Mouse (Mus musculus) c-Kit-negative CD71-positive TER-119-positive erythroid progenitor cells, embryonic 14.5 days (primary cell): ENCODE results near the gene Rpl18a.

Experiments
- DNase-seq: peaks from one replicate; pipeline ENCODE4 v3.0.0-alpha.2; 2013; ENCODE audit warnings: low read depth, low spot score

Gene Rpl18a

DNA sequence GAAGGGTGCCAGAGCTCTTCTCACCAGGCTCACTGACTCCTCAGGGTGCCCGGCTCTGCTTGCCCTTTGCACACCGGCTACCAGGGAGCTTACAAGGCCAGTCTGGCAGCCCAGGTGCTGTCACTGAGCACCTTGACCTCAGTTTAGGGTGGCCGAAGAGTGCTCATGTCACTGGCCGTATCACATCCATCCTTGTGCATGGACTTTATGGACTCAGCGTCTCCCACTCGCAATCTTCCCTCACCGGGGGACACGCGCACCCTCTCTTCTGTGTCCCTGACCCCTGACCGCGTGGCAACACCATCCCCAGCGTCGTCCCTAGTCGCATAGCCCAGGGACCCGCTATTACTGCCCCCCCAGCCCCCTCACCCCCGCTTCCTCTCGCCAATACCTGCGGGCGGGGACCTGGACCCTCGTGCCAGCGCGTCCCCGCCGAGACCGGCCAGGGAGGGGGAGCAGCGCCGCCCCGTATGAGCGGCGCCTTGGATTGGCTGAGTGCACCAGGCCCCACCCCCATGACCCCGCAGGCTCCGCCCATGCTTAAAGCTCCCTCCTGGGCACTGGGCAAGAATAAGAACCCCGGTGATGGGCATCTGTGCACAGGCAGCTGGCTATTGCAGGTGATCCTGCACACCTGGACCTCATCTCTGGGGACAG is 40.5 kb downstream of the Rpl18a start:
- DNase-seq: no peak

- DNase-seq: no peak
Measured at GRCm38 (mm10) chr8:70856028-70856427, 41.2 kb downstream of the Rpl18a start.

DNA sequence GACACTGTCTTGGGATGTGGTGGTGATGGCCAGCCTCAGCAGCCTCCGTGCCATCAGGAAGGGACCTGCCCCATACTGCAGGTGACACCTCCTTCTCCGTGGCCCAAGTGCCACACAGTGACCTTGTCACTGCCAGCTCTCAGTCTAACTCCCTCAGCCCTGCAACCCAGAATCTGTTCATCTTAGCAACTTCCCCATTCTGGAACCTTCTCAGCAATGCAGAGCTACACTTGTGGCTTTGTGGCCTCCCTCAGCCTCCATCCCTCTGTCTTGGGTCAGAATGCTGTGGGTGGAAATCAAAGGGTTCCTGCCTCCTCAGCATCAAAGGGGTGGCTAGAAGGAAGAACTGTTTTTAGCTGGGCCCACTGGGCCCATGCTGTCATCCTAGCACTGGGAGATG is 43.3 kb downstream of the Rpl18a start:
- no peak for DNase-seq

GRCm38 (mm10) chr8:70852595-70853231 is 44.5 kb downstream of the Rpl18a start:
- no peak for DNase-seq

DNA sequence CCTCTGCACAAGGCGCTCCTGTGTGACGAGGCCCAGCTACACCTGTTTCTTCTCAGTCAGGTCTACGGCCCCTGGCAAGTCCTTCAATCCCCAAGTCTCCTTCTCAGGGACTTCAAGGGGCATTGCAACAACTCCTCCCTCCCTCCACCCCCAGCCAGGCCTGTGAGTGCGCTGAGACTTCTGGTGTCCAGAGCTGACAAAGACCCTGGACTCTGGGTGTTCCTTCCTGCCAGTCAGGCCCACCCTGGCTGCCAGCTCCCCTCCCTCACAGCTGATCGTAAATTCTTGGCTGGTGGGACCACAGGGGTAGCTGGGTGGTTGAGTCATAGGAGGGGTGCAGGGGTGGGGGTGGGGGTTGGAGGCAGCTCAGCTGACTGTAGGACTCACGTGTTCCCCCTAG is 45.4 kb downstream of the Rpl18a start:
- DNase-seq: no peak

DNA sequence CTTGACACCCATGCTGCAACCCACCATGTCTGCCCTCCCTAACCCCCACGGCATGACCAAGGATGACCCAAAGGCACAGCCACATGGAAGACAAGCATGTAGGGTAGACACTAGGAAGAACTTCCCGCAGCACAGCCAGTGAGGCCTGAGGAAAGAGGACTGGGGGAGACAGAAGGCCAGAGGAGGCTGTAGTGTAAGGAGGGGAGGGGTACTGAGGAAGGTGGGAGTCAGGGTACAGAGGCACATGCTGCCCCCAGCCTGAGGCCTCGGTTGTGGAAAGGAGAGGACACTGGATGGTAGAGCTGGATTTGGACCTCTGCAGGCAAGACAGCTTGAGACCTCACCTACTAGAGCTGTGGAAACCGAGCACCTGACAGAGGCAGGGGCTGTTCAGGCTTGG is 46.3 kb downstream of the Rpl18a start:
- DNase-seq: no peak

- no peak for DNase-seq
Measured at GRCm38 (mm10) chr8:70850132-70850845, 46.9 kb downstream of the Rpl18a start.

DNA sequence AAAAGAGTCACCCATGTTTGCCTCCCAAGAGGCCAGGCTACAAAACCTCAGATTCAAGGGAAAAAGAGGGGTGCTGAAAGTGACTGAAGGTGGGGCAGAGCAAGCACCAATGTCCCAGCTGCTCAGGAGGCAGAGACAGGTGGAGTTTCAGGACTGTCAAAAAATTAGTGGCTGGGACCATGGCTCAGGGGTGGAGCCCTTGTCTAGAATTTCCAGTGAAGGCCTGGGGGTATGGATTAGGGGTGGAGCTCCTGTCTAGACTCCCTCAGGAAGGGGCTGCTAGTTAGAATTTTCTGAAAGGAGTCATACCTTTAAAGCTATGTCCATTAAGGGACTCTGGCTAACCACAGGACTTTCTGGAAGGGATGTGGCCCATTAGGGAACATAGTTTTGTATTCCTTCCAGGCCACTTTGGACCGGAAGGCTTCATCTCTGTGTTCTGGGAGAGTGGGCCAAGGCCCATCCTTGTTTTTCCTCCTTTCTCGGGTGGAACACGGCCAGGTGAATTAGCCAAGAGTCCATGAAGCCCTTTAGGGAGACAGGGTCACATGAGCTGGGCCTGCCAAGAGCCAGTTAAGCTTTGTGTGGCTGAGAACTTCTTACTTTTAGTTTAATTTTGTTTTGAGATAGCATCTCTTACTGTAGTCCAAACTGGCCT is 47.8 kb downstream of the Rpl18a start:
- no peak for DNase-seq

DNA sequence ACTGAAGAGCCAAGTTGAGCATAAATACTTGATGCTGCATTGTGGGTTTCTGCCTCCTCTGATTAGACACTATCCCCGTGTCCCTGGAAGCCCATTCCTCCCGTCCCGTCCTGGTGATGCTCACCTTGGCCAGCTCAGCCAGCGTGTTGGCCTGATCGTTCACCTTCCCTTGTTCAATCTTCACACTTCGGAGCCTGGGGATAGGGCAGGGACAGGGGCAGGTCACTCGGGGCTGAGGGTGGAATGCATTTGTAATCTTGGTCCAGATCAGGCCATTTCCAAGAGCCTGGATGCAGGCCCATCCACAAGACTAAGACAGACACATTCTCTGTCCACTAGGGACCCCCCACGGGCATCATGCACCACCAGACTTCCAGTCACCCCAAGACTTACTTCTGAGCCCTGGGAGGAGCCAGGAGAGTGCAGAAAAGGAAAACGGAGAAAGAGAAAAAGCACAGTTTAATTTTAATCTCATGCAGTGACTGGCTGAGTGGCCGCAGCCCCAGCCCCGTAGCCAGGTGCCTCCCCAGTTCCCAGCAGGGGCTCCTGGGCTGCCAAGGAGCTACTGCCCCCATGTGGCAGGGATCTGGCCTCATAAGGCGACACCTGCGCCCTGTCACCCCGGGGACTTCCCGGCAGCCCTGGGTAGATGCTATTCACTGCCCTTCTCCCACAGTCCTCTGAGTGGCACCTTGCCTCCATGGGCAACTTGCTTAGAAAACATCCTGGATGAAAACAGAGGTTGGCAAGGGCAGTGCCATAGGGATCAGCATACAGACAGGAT is 50.6 kb downstream of the Rpl18a start:
- DNase-seq: no peak

DNA sequence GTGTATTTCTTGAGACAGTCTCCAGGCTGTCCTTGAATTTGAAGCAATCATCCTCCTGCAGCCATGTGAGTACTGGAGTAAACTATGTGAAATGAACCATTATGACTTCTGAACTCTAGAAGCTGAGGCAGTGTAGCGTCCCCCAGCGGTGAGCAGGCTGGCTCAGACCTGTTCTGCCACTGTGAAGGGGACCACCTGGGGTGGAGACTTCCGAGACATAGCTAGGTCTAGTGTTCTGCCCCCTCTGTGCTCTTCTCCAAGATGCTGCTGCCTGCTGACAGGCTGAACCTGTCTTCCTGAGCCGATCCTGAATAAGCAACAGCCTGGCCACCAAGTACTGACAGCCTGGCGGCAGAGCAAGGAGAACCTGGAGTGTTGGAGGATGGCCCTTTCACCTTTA is 52.1 kb downstream of the Rpl18a start:
- no peak for DNase-seq
